Mouse (Mus musculus) central nervous system, embryonic 18 days (tissue): ENCODE results near the gene Dus3l. TPM values are rescaled to one million over a fixed set of nuclear protein-coding genes. Genes with fewer than 3 reads are reported as not detected.

ENCODE experiments used
- polyA plus RNA-seq: library from polyadenylated mRNA; depleted of rRNA; stranded (reverse); fragments of >200 nt; gene quantifications from 2 replicates; pipeline ENCODE4 v1.2.3, GENCODE M21; 2012; rRNA removed

Dus3l gene
- polyA plus RNA-seq = 192 and 196 TPM in 2 replicates

DNA sequence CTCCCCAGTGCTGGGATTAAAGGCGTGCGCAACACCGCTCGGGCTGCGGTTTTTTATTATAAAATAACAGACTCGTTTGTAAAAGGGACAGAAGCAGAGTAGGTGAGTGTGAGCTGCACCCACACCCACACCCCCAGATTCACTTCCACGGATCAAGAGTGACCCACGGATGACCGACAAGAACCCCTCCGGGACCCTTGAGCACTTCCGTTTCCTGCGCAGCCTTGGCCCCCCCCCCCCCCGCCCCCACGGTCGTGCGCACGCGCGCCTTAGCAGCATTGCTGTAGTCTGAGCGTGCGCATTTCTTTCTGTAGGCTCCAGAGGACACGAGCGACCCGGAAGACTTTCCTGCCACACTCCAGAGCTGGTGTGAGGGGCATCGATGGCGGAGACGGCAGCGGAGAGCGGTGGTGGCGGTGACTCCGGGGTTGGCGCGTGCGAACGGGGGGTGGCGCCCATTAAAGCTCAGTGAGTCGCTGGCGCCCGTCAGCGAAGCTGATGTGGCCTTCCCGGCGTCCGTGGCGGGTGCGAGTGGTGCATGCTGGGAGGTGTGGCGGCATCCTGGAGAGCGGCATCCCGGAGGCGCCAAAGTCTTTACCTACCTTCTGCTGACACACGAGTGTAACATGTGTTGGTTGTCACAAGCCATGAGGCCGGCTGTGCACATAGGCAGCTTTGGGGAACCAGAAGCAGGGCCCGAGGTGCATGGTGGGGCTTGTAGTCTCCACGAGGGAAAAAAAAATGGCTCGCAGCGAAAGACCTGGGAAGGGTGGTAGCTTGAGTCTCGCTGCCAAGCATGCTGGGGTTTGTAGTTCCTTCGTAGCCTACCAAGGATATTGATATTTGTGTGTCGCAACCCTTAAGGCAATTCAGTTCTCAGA, at the start of gene Dus3l:
Gene Dus3l, plus strand, starts transcription at position 284 of the 881 bp plus-strand sequence.

DNA sequence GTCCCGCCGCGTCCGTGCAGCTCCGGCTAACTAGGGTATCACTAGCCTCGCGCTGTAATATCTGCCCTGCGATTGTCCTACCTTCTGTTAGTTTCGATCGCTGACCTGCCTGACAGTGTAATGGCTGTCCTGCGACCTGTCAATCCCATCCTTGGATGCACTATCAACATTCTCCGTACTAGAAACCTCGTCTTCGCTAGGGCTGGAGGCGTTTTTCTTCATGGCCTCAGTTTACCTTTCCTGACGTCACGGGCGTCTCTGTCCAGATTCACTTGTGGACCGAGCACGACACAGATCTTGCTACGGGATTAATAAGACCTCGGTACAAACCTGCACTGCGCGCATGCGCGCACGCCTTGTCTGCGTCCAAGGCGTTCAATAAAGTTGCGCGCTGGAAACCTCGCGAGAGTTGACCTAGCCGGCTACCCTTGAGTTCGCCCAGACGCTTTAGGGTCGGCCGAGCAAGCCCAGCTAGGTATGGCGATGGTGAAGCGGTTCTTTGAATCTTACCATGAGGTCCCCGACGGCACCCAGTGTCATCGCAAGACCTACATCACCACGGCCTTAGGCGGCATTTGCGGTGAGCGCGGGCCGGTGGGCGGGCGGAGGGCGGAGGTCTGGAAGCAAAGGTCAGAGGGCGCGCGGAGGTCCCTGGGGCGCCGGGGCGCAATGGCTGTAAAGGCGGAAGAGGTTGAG, 47.0 kb upstream of the Dus3l start, which contains the start of the genes Ndufa11 and Vmac:
Gene Ndufa11, plus strand, starts transcription at position 405 of the 696 bp plus-strand sequence.
Gene Vmac, minus strand, starts transcription at position 660 of the 696 bp plus-strand sequence.

DNA sequence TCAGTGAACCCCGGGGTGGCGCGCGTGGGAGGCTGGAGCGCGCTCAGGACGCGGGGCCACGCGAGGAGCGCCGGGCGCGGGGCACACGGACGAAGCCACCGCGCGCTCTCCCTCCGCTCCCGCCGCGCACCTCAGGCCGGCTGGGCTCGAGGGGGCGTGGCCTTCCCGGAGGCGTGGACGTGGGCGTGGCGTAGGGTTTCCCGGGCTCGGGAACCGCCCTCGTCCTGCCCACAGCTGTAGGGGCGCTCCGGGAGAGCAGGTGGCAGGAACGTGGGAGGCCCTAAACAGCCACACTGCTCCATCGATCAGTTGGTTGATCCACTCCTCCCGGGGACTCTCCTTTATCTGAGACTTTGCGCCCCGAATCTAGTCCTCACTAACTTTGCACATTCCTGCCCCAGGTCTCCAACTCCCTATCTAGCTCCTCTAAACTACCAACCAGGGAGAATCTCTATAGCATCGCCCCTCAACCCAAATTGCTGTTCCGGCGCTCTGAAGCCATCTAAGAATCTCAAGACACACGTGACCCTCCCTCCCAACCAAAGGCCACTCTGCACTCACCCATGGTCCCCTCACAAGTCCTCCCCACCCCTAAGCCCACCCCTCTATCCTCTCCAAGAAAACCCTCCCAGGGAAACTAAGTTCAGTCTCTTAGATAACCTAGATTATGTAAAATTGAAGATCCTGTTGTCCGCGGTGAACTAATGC, 7.0 kb upstream of the Dus3l start, which contains the start of gene Nrtn:
Gene Nrtn, minus strand, starts transcription at position 115 of the 708 bp plus-strand sequence.

DNA sequence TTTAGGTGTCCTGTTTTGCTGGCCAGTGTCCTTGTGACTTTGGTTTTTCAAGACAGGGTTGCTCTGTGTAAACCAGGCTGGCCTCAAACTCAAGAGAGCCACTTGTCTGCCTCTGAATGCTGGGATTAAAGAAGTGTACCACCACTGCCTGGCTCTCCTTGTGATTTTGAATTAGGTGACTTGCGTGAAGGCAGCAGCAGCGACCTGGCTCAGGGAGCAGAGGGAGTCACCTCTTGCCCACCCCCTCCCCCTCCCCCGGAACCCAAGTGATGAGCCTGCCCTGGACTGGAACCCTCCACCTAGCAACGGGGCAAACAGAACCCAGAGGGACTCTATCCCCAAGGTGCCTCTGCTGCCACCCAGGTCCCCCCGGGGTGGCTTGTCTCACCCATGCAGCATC, 5.4 kb downstream of the Dus3l start, which contains the start of gene Prr22:
Gene Prr22, plus strand, starts transcription at position 301 of the 400 bp plus-strand sequence.

Other genes starting within 250 kb of the Dus3l start
- gene Gm20219, start 210.4 kb upstream of the Dus3l start, polyA plus RNA-seq = 2.2 and 2.3 TPM in 2 replicates
- 70.2 and 80.7 TPM in 2 replicates for gene Safb2, start 180.2 kb upstream of the Dus3l start, polyA plus RNA-seq
- 111 and 125 TPM in 2 replicates for gene Safb, start 179.9 kb upstream of the Dus3l start, polyA plus RNA-seq
- 107 and 117 TPM in 2 replicates for gene 2410015M20Rik, start 155.0 kb upstream of the Dus3l start, polyA plus RNA-seq
- 1,742 and 1,826 TPM in 2 replicates for gene Rpl36, start 151.3 kb upstream of the Dus3l start, polyA plus RNA-seq
- gene Lonp1, start 137.9 kb upstream of the Dus3l start, polyA plus RNA-seq = 73.6 and 76.2 TPM in 2 replicates
- 3.9 and 4.6 TPM in 2 replicates for gene Catsperd, start 136.6 kb upstream of the Dus3l start, polyA plus RNA-seq
- gene Ranbp3, start 91.5 kb upstream of the Dus3l start, polyA plus RNA-seq = 137 and 142 TPM in 2 replicates
- 297 and 335 TPM in 2 replicates for gene Ndufa11, start 47.0 kb upstream of the Dus3l start, polyA plus RNA-seq
- 16.2 and 17.9 TPM in 2 replicates for gene Vmac, start 46.7 kb upstream of the Dus3l start, polyA plus RNA-seq
- gene Nrtn, start 7.2 kb upstream of the Dus3l start, polyA plus RNA-seq = 4.3 and 4.5 TPM in 2 replicates
- 2.1 and 2.4 TPM in 2 replicates for gene Prr22, start 5.5 kb downstream of the Dus3l start, polyA plus RNA-seq
- 3.2 and 3.9 TPM in 2 replicates for gene Rfx2, start 66.3 kb downstream of the Dus3l start, polyA plus RNA-seq
- 0.01 and 0.04 TPM in 2 replicates for gene Acsbg2, start 109.7 kb downstream of the Dus3l start, polyA plus RNA-seq
- 0.08 TPM in 2 replicates for gene 1700061G19Rik, start 110.7 kb downstream of the Dus3l start, polyA plus RNA-seq
- 115 and 124 TPM in 2 replicates for gene Mllt1, start 170.7 kb downstream of the Dus3l start, polyA plus RNA-seq
- gene Acer1, start 217.4 kb downstream of the Dus3l start, polyA plus RNA-seq = not detected in 2 replicates
- gene Clpp, start 225.5 kb downstream of the Dus3l start, polyA plus RNA-seq = 147 and 151 TPM in 2 replicates
- gene Alkbh7, start 232.6 kb downstream of the Dus3l start, polyA plus RNA-seq = 36.5 and 41.5 TPM in 2 replicates
- 0.39 TPM in 1 of 2 replicates, not detected in the other for gene Pspn, start 235.3 kb downstream of the Dus3l start, polyA plus RNA-seq
- 80.5 and 81.7 TPM in 2 replicates for gene Gtf2f1, start 246.5 kb downstream of the Dus3l start, polyA plus RNA-seq
- gene Gm17949, start 246.7 kb downstream of the Dus3l start, polyA plus RNA-seq = 0.04 and 0.06 TPM in 2 replicates